Mouse (Mus musculus) intestine, embryonic 16.5 days (tissue): ENCODE measurements around the gene Olfr403. TPM values are rescaled to one million over a fixed set of nuclear protein-coding genes. Genes with fewer than 3 reads are reported as not detected.
"Not testable (repeated sequence)": the region's sequence is repeated elsewhere in the genome, so short reads cannot be mapped to it uniquely, and the experiment has no call there.

ENCODE experiments used
- ATAC-seq: fragments of 200-750 bp; cut with Nextera tagmentation; 2 replicates; pipeline ENCODE4 v1.8.0; 2017; ENCODE audit warnings: moderate TSS enrichment, moderate library complexity
- H3K27ac ChIP-seq: fragments of 300-500 bp; sonication (generic); 2 replicates; pipeline ENCODE4 v1.5.1; 2014; ENCODE audit warnings: mild to moderate bottlenecking, low read length
- H3K27me3 ChIP-seq: fragments of 300-500 bp; sonication (generic); replicated peaks from 2 replicates; pipeline ENCODE4 v1.6.1; 2014; ENCODE audit warnings: low read length, control low read depth, mixed read lengths; ENCODE audit not compliant: control insufficient read depth, insufficient read depth
- H3K36me3 ChIP-seq: fragments of 300-500 bp; sonication (generic); 2 replicates; pipeline ENCODE4 v1.6.1; 2014; ENCODE audit warnings: low read length, control low read depth; ENCODE audit not compliant: control insufficient read depth, insufficient read depth
- H3K4me1 ChIP-seq: fragments of 300-500 bp; sonication (generic); 2 replicates; pipeline ENCODE4 v1.6.1; 2014; ENCODE audit warnings: low read length, control low read depth, mixed read lengths; ENCODE audit not compliant: control insufficient read depth, insufficient read depth
- H3K4me2 ChIP-seq: fragments of 300-500 bp; sonication (generic); 2 replicates; pipeline ENCODE4 v1.6.1; 2014; ENCODE audit warnings: low read depth, low read length, control low read depth
- H3K4me3 ChIP-seq: fragments of 300-500 bp; sonication (generic); 2 replicates; pipeline ENCODE4 v1.5.1; 2014; ENCODE audit warnings: mild to moderate bottlenecking, low read length
- H3K9ac ChIP-seq: fragments of 300-500 bp; sonication (generic); 2 replicates; pipeline ENCODE4 v1.6.1; 2014; ENCODE audit warnings: low read depth, low read length
- H3K9me3 ChIP-seq: fragments of 300-500 bp; sonication (generic); 2 replicates; pipeline ENCODE4 v1.6.1; 2016; ENCODE audit warnings: low read length, control low read depth; ENCODE audit not compliant: control insufficient read depth
- WGBS: fragments of 180-500 bp; shearing (Covaris S2); extraction: QIAGEN DNeasy Blood & Tissue Kit; methylation state at CpG from one replicate; pipeline ENCODE4 v1.1.7; 2014; 5-methylcytosine and 5-hydroxymethylcytosine counted together
- polyA plus RNA-seq: library from polyadenylated mRNA; unstranded; fragments of >200 nt; fragmentation: Nextera tagmentation; extraction: Ambion mirVana; gene quantifications from 2 replicates; pipeline ENCODE4 v1.2.1, GENCODE M21; 2015

Gene Olfr403
- not detected in 2 replicates for polyA plus RNA-seq

DNA sequence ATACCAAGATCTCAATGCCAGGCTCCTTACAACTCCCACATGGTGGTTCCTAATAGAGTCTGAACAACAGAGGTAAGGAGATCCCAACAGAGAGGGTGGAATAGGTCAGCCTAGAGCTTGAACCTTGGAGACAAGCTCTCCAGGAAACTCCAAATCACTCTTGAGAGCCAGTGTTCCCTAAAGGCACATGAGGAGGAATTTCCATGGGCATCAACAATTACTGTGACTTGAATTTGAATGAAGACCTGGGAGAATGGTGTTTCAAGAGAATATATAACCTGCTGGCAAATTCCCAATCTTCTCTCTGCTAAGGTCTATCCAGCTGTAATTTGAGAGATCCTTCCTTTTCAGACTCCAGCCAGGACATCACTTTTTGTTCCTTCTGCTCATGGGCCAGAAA is at the start of gene Olfr403:
Gene Olfr403, plus strand, starts transcription at position 301 of the 400 bp plus-strand sequence.
- Histone ChIP-seq H3K9me3 (no peaks in the 10 kb centered on the region), H3K4me2 (no peak within 1 kb of the TSS), H3K4me3 (no peak within 1 kb of the TSS), H3K27me3 (no peaks in the 10 kb centered on the region), H3K36me3 (no peaks in the 10 kb centered on the region), H3K4me1 (no peaks in the 10 kb centered on the region), H3K9ac (no peak within 1 kb of the TSS), H3K27ac (no peak within 1 kb of the TSS)
- ATAC-seq, result no peak

DNA sequence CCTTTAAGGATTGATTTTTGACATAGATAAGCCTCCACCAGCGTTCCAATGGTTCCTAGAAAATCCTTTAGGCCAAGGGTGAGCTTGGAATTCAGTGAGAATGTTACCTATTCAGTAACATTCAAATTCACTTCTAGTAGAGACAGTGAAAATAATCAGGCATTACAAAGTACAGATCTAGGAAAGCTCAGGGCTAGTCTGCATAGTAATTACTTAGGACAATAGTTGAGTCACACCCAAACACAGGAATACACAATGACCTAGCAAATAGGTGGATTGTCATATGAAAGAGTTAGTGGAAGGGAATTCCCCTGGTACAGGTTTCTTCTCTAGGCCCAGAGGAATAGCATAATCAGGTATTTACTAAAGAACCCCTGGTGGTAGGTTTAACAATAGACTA is 46.0 kb upstream of the Olfr403 start:
- not testable (repeated sequence) for H3K4me2 ChIP-seq, H3K9ac ChIP-seq, H3K4me3 ChIP-seq, H3K9me3 ChIP-seq, H3K4me1 ChIP-seq, H3K36me3 ChIP-seq, ATAC-seq, H3K27ac ChIP-seq, H3K27me3 ChIP-seq
- 36% methylated on average over 1 of the region's 1 CpGs for WGBS

DNA sequence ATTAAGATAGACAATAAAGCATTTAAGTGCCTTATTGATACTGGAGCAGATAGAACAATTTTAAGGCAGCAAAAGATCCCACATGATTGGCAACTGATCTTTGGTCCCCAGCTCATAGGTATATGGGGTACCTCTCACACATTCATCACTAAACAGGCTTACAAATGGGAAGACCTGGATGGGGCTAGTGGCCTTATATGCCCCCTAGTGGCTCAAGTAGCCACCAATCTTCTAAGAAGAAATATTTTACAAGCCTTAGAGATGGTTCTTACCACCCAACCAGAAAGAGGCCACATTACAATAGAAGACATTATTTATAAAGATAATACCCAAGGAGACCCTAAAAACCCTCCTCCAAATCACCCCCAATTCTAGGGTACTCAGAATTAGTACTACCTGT is 40.2 kb upstream of the Olfr403 start:
- Histone ChIP-seq H3K9me3 (peaks cover 5% of the 10 kb centered on the region; the same call in 1 of the 2 replicates), H3K36me3 (no peaks in the 10 kb centered on the region), H3K9ac (no peak overlapping the region), H3K27ac (no peak overlapping the region), H3K4me2 (no peak overlapping the region), H3K4me1 (no peaks in the 10 kb centered on the region), H3K4me3 (no peak overlapping the region), H3K27me3 (no peaks in the 10 kb centered on the region)
- ATAC-seq, result no peak

DNA sequence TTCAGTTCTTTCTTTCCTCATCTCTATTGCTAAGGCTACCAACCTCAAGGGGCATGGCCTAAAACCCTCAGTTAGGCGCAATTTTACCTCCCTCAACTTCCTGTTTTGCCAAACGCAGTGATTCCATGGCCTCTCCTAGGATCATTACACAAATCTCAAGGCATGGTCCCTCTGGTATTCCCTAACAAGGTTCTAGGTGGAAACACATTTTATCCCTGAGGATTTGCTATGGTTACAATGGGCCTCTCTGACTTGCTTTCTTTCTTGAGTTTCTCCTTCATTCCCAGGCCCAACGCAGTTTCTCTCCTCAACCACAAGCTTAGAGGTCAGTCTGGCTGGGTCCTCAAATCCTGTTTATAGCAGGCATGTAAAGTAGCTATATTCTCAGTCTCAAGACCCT is 32.8 kb upstream of the Olfr403 start, which contains the start of gene Olfr402:
Gene Olfr402, plus strand, starts transcription at position 301 of the 400 bp plus-strand sequence.
- Histone ChIP-seq H3K27me3 (no peaks in the 10 kb centered on the region), H3K27ac (no peak within 1 kb of the TSS), H3K36me3 (no peaks in the 10 kb centered on the region), H3K4me3 (no peak within 1 kb of the TSS), H3K9me3 (no peaks in the 10 kb centered on the region), H3K4me2 (no peak within 1 kb of the TSS), H3K9ac (no peak within 1 kb of the TSS), H3K4me1 (no peaks in the 10 kb centered on the region)
- no peak for ATAC-seq
- 55% methylated on average over 3 of the region's 3 CpGs for WGBS

DNA sequence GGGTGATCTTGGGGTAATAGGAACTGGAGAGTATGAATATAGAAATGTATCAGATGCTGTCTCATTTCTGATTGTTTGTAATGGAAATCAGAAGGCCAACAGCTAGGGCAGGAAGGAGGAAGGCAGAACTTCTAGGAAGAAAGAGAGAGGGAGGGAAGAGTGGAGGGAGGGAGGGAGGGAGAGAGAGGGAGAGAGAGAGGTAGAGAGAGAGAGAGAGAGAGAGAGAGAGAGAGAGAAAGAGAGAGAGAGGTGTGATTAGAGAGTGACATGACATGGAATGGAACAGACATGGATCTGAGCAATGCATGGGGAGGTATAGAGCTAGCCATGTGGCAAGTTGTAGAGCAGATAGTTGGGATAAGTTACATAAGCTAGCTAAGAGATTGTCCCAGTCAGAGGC is 17.3 kb upstream of the Olfr403 start:
- ATAC-seq, result no peak
- H3K27me3 ChIP-seq, result no peaks in the 10 kb centered on the region
- H3K4me3 ChIP-seq, result no peak overlapping the region
- H3K4me1 ChIP-seq, result no peaks in the 10 kb centered on the region
- no peak overlapping the region for H3K4me2 ChIP-seq
- H3K9me3 ChIP-seq, result no peaks in the 10 kb centered on the region
- no peak overlapping the region for H3K9ac ChIP-seq
- H3K27ac ChIP-seq, result no peak overlapping the region
- no peaks in the 10 kb centered on the region for H3K36me3 ChIP-seq

DNA sequence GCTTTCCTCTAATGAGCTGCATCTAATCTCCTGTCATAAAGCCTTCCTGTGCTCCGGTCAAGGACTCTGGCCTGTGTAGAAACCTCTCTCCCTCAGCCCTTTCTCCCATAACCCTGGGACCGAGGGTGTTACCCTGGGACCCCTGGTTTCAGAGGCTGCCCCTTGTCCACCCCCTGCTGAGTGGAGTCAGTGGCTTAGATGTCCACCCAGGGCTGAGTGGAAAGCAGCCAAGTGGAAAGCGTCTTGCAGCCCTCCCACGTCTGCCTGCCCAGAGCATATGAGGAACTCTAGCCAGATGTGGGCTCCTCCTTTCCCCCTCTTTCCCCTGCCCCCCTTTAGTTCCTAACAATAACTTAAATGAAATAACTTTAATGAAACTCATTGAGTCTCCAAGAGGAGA is 2.9 kb upstream of the Olfr403 start:
- ATAC-seq, result no peak
- Histone ChIP-seq H3K4me1 (no peaks in the 10 kb centered on the region), H3K36me3 (no peaks in the 10 kb centered on the region), H3K27me3 (no peaks in the 10 kb centered on the region), H3K9ac (no peak overlapping the region), H3K4me3 (no peak overlapping the region), H3K27ac (no peak overlapping the region), H3K4me2 (no peak overlapping the region), H3K9me3 (no peaks in the 10 kb centered on the region)
- 73% methylated on average over 4 of the region's 4 CpGs for WGBS

DNA sequence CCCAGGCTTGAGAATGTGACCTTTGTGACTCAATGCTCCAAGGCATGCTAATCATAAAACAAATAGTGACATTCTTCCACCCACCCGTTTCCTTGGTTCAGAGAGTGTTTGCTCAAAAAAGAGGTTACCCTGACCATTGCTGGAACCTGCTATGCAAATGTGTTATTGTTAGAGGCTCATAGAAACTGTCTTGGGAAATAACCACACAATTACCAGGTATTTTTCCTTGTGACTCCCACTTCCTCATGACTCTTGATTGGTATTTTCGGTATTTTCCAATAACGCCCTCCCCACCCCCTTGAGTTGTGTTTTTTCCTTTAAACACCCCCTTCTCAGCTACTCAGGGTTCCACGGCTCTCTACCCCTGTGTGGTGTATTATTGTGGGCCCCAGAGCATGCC is 2.3 kb upstream of the Olfr403 start:
- Histone ChIP-seq H3K27ac (no peak overlapping the region), H3K36me3 (no peaks in the 10 kb centered on the region), H3K9me3 (no peaks in the 10 kb centered on the region), H3K4me3 (no peak overlapping the region), H3K27me3 (no peaks in the 10 kb centered on the region), H3K9ac (no peak overlapping the region), H3K4me2 (no peak overlapping the region), H3K4me1 (no peaks in the 10 kb centered on the region)
- no peak for ATAC-seq
- WGBS, result 76% methylated on average over 4 of the region's 4 CpGs

DNA sequence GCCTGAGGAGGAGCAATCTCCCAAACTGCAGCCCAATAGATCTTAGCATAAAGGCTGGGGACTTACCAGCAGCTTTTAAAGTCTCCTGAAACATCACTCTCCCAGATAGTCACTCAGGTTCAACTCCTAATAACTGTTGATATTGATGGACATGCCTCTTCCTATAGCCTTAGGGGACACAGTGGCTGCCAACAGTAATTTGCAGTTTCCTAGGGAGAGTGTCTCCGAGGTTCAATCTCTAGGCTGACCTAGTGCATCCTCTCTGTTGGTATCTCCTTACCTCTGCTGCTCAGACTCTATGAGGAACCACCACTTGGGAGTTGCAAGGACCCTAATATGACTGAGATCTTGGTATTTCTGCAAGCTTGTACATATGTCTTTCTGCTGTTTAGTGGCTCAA is 25.2 kb downstream of the Olfr403 start, which contains the start of gene Olfr43:
Gene Olfr43, minus strand, starts transcription at position 101 of the 400 bp plus-strand sequence.
- WGBS, result 56% methylated on average over 1 of the region's 1 CpGs
- Histone ChIP-seq H3K27me3 (no peaks in the 10 kb centered on the region), H3K4me1 (no peaks in the 10 kb centered on the region), H3K9ac (no peak within 1 kb of the TSS), H3K27ac (no peak within 1 kb of the TSS), H3K4me2 (no peak within 1 kb of the TSS), H3K36me3 (no peaks in the 10 kb centered on the region), H3K4me3 (no peak within 1 kb of the TSS), H3K9me3 (no peaks in the 10 kb centered on the region)
- no peak for ATAC-seq

DNA sequence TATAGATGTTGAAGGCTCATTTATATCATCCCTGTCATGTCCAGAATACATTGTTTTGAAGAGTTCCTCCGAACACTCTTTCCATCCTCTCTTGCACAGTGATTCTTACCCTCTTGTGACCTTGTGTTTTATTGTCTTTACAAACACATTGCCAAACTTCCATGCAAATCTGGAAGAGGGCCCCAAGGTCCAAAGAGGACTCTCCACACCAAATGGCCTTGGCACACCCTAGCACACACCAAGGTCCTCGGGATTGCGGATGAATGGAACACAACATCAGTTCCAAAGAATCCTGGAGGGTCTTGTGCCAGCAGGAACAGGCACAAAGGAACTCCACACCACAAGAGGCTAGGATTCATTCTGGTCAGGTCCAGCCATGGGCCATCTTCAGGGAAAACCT is 55.2 kb downstream of the Olfr403 start:
- Histone ChIP-seq H3K4me1 (no peaks in the 10 kb centered on the region), H3K36me3 (no peaks in the 10 kb centered on the region), H3K4me2 (no peak overlapping the region), H3K9me3 (no peaks in the 10 kb centered on the region), H3K27ac (no peak overlapping the region), H3K27me3 (no peaks in the 10 kb centered on the region), H3K4me3 (no peak overlapping the region), H3K9ac (no peak overlapping the region)
- ATAC-seq, result no peak
- WGBS, result 87% methylated on average over 3 of the region's 3 CpGs
